Mouse (Mus musculus) liver, adult 2 months (tissue): ENCODE results near the gene Gm364. TPM values are rescaled to one million over a fixed set of nuclear protein-coding genes. Genes with fewer than 3 reads are reported as not detected.
A peak's percentile ranks its signal among the peaks of the same experiment; 100 is the strongest.

Source experiments
- DNase-seq: peaks from one replicate; pipeline ENCODE4 v3.0.0-alpha.2; 2011; ENCODE audit warnings: low read depth, low spot score; ENCODE audit errors: extremely low read depth
- H3K27ac ChIP-seq: fragments of 200-500 bp; replicated peaks from 2 replicates; pipeline ENCODE4 v1.5.1; 2012; ENCODE audit warnings: low read depth, mild to moderate bottlenecking, control low read depth, inconsistent platforms, low read length; ENCODE audit not compliant: insufficient read depth
- H3K27me3 ChIP-seq: fragments of 200-500 bp; 2 replicates; pipeline ENCODE4 v1.6.1; 2012; ENCODE audit warnings: mild to moderate bottlenecking, moderate library complexity, low read length, inconsistent platforms; ENCODE audit not compliant: control insufficient read depth, insufficient read depth
- H3K36me3 ChIP-seq: fragments of 200-500 bp; 2 replicates; pipeline ENCODE4 v1.6.1; 2012; ENCODE audit warnings: low read length, inconsistent platforms; ENCODE audit not compliant: control insufficient read depth, insufficient read depth
- H3K4me1 ChIP-seq: fragments of 200-500 bp; 2 replicates; pipeline ENCODE4 v1.6.1; 2011; ENCODE audit warnings: low read length; ENCODE audit not compliant: control insufficient read depth, insufficient read depth
- H3K4me3 ChIP-seq: fragments of 200-500 bp; 2 replicates; pipeline ENCODE4 v1.5.1; 2011; ENCODE audit warnings: low read depth, mild to moderate bottlenecking, control low read depth, low read length, moderate library complexity; ENCODE audit not compliant: insufficient read depth
- H3K79me2 ChIP-seq: fragments of 200-500 bp; 2 replicates; pipeline ENCODE4 v1.6.1; 2012; ENCODE audit warnings: inconsistent platforms, mild to moderate bottlenecking, low read length, moderate library complexity; ENCODE audit not compliant: control insufficient read depth, insufficient read depth
- H3K9ac ChIP-seq: fragments of 200-500 bp; 2 replicates; pipeline ENCODE4 v1.6.1; 2012; ENCODE audit warnings: low read depth, mild to moderate bottlenecking, control low read depth, inconsistent platforms, low read length
- CTCF ChIP-seq: fragments of 200-500 bp; IDR thresholded peaks from 2 replicates; pipeline ENCODE4 v1.5.1; 2011; ENCODE audit warnings: low read depth, low read length, control low read depth
- POLR2A ChIP-seq: fragments of 200-500 bp; IDR thresholded peaks from 2 replicates; pipeline ENCODE4 v1.6.1; 2011; ENCODE audit warnings: low read length, control low read depth; ENCODE audit not compliant: insufficient read depth; ENCODE audit errors: extremely low read depth
- WGBS: fragments of 180-500 bp; shearing (Covaris S2); methylation state at CpG from one replicate; pipeline ENCODE4 v1.1.7; 2018; 5-methylcytosine and 5-hydroxymethylcytosine counted together
- polyA plus RNA-seq: library from polyadenylated mRNA; depleted of rRNA; stranded (reverse); fragments of >200 nt; gene quantifications from 2 replicates; pipeline ENCODE4 v1.2.3, GENCODE M21; 2012; rRNA removed
- total RNA-seq: library from RNA; depleted of rRNA; stranded (reverse); fragments of >200 nt; gene quantifications from 2 replicates; pipeline ENCODE4 v1.2.3, GENCODE M21; 2014; rRNA removed

Gene Gm364
- total and polyA plus RNA-seq, 2 experiments: not detected

- no peaks in the 10 kb centered on the region for H3K27me3 ChIP-seq
- TF ChIP-seq CTCF (no peak), POLR2A (no peak)
- no peak overlapping the region for H3K4me3 ChIP-seq
- H3K4me1 ChIP-seq: no peaks in the 10 kb centered on the region
- no peak overlapping the region for H3K9ac ChIP-seq
- H3K36me3 ChIP-seq: no peaks in the 10 kb centered on the region
- H3K79me2 ChIP-seq: no peaks in the 10 kb centered on the region
- DNase-seq: no peak
- no peak overlapping the region for H3K27ac ChIP-seq
Measured at GRCm38 (mm10) chrX:57403651-57404050, 5.3 kb upstream of the Gm364 start.

GRCm38 (mm10) chrX:57431610-57432009 is 22.7 kb downstream of the Gm364 start:
- H3K27ac ChIP-seq: no peak overlapping the region
- H3K27me3 ChIP-seq: no peaks in the 10 kb centered on the region
- H3K9ac ChIP-seq: no peak overlapping the region
- H3K4me3 ChIP-seq: no peak overlapping the region
- DNase-seq: peak; percentile 5
- no peaks in the 10 kb centered on the region for H3K79me2 ChIP-seq
- TF ChIP-seq POLR2A (no peak), CTCF (no peak; the same call in 1 of the 2 replicates)
- WGBS: 5% methylated on average over 2 of the region's 2 CpGs
- no peaks in the 10 kb centered on the region for H3K36me3 ChIP-seq
- H3K4me1 ChIP-seq: no peaks in the 10 kb centered on the region

GRCm38 (mm10) chrX:57433897-57434296 is 24.9 kb downstream of the Gm364 start:
- Histone ChIP-seq H3K27ac (no peak overlapping the region), H3K27me3 (no peaks in the 10 kb centered on the region), H3K4me1 (no peaks in the 10 kb centered on the region), H3K4me3 (no peak overlapping the region), H3K36me3 (no peaks in the 10 kb centered on the region), H3K79me2 (no peaks in the 10 kb centered on the region), H3K9ac (no peak overlapping the region)
- DNase-seq: no peak
- TF ChIP-seq CTCF (no peak), POLR2A (no peak)
- WGBS: 73% methylated on average over 2 of the region's 2 CpGs

GRCm38 (mm10) chrX:57503634-57504033 is 94.7 kb downstream of the Gm364 start, which contains the start of gene Gpr101:
Gpr101 (minus strand) TSS chrX:57503757.
- TF ChIP-seq POLR2A (no peak), CTCF (no peak)
- Histone ChIP-seq H3K36me3 (no peaks in the 10 kb centered on the region), H3K4me1 (no peaks in the 10 kb centered on the region), H3K27ac (no peak within 1 kb of the TSS), H3K27me3 (0 out of 2 replicates have a peak, but pooled peaks cover 3% of the 10 kb centered on the region), H3K9ac (no peak within 1 kb of the TSS), H3K4me3 (no peak within 1 kb of the TSS), H3K79me2 (no peaks in the 10 kb centered on the region)
- 0% methylated on average over 6 of the region's 28 CpGs for WGBS
- no peak for DNase-seq

- H3K27ac ChIP-seq: no peak overlapping the region
- DNase-seq: no peak
- no peaks in the 10 kb centered on the region for H3K79me2 ChIP-seq
- H3K4me3 ChIP-seq: no peak overlapping the region
- TF ChIP-seq CTCF: no peak
- TF ChIP-seq POLR2A: no peak
- 0 out of 2 replicates have a peak, but pooled peaks cover 3% of the 10 kb centered on the region for H3K27me3 ChIP-seq
- no peaks in the 10 kb centered on the region for H3K4me1 ChIP-seq
- WGBS: 64% methylated on average over 1 of the region's 1 CpGs
- H3K36me3 ChIP-seq: no peaks in the 10 kb centered on the region
- no peak overlapping the region for H3K9ac ChIP-seq
Measured at GRCm38 (mm10) chrX:57506247-57506646, 97.3 kb downstream of the Gm364 start.

GRCm38 (mm10) chrX:57521117-57522095 is 112.5 kb downstream of the Gm364 start:
- TF ChIP-seq POLR2A: no peak
- TF ChIP-seq CTCF: no peak
- H3K36me3 ChIP-seq: no peaks in the 10 kb centered on the region
- no peaks in the 10 kb centered on the region for H3K79me2 ChIP-seq
- no peak overlapping the region for H3K4me3 ChIP-seq
- no peaks in the 10 kb centered on the region for H3K27me3 ChIP-seq
- 25% methylated on average over 28 of the region's 28 CpGs for WGBS
- H3K27ac ChIP-seq: no peak overlapping the region
- H3K4me1 ChIP-seq: no peaks in the 10 kb centered on the region
- H3K9ac ChIP-seq: no peak overlapping the region
- DNase-seq: no peak

Other genes starting within 250 kb of the Gm364 start
- gene Cd40lg, start 197.0 kb upstream of the Gm364 start, total RNA-seq: 0.07 and 0.18 TPM in 2 replicates
- gene Cd40lg, start 197.0 kb upstream of the Gm364 start, polyA plus RNA-seq: 0.11 TPM in 1 of 2 replicates, not detected in the other
- gene Arhgef6, start 70.4 kb upstream of the Gm364 start, total RNA-seq: 5.2 and 5.3 TPM in 2 replicates
- 1.3 and 1.8 TPM in 2 replicates for gene Arhgef6, start 70.4 kb upstream of the Gm364 start, polyA plus RNA-seq
- 12.4 and 14.6 TPM in 2 replicates for gene Rbmx, start 16.1 kb upstream of the Gm364 start, total RNA-seq
- 4.9 and 6.2 TPM in 2 replicates for gene Rbmx, start 16.1 kb upstream of the Gm364 start, polyA plus RNA-seq
- not detected in 2 replicates for gene Gpr101, start 94.6 kb downstream of the Gm364 start, total RNA-seq
- not detected in 2 replicates for gene Gpr101, start 94.6 kb downstream of the Gm364 start, polyA plus RNA-seq